Mouse (Mus musculus): ENCODE data around the gene Rffl.
"Not testable (repeated sequence)": the region's sequence is repeated elsewhere in the genome, so short reads cannot be mapped to it uniquely, and the experiment has no call there.

Gene Rffl

DNA sequence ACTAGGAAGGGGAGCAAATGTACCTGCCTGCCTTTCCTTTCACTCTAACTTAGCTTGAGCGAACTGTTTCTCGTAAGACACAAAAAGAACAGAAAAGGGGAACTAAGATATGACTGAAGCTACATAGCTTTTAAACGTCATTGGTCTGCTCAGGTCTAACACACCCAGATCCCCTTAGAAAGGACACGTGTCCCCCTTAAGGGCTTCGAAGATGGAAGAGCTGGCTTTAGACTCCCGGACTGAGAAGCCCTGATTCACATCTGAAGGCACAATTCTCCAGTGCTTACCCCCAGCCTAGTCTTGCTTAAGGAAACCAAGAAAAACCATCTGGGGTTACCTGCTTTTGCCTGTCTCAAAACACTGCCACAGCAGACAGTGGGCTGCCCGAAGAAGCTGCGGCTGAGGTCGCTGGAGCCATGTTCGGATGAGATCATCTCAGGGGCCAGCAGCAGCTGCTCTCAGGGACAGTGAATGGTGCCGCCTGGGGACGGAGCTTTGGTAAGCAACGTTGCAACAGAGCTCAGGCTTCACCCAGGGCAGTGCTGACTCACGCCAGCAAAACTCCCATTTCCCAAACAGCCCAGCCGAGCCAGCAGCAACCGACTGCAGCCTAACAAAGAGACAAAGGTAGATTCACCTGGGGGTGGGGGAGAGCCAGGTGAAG is 25.5 kb downstream of the Rffl start:
- peak; percentile 38 for DNase-seq (ENCODE audit: low spot score)

- no peak for DNase-seq (ENCODE audit: low spot score)
These were observed 26.1 kb downstream of the Rffl start for GRCm38 (mm10) chr11:82844771-82845414.

DNA sequence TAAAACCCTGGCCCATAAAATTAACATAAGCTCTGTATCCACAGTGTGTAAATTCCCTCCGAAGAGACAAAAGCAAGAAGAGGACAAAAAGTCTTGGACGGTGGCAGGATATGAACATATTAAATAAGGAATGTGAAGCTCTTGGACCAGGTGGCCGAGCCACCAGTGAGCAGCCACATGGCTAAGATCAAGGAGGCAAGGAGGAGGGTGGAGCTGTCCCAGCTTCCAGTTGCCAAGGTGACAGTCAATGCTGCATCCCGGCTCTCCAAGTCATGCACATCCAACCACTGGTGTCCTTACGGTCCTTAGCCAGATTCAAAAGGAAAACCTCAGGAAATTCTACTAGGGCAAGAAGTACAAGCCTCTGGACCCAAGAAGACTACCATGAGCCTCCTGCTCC is 32.5 kb downstream of the Rffl start:
- no peak for DNase-seq (ENCODE audit: low spot score)

DNA sequence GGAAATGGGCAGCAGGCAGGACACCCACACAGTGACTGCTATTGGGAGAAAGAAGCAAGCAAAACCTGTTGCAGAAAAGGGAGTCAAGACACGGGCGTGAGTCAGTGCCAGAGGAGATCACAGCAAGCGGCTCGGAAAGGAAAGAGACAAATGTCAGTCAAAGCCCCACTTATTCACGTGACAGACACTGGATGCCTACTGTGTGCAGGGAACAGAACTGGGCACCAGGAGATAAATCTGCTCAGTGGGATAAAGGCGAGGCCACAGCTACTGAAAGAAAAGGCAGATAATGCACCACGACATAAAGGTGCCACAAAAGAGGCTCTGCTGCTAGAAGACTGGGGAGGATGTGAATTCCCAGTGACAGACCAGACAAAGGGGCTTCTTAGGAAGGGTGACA is 33.2 kb downstream of the Rffl start:
- DNase-seq (ENCODE audit: low spot score): no peak

- DNase-seq (ENCODE audit: low spot score): no peak
These were observed 33.8 kb downstream of the Rffl start for GRCm38 (mm10) chr11:82837192-82837591.

GRCm38 (mm10) chr11:82835616-82836432 is 35.2 kb downstream of the Rffl start:
- no peak for DNase-seq (ENCODE audit: low spot score)

- DNase-seq (ENCODE audit: low spot score): not testable (repeated sequence)
These were observed 36.7 kb downstream of the Rffl start for GRCm38 (mm10) chr11:82834359-82834758.

DNA sequence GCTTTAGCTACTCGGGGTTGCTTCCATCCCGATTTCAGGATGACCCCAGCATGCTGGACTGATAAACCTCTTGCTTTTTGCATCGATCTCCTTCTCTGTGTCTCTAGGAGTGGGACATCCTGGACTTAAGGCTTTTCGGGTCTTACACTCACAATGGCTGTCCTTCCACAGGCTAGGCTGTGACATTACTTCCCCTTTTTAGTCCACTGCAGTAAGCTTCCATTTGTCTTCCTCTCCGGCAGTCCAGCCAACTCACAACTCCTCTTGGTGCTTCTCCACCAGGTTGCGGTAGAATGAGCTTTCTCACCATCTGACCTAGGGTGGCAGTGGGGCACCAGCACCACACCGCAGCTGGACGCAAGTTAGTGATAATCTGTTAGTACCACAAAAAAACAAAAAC is 37.1 kb downstream of the Rffl start:
- DNase-seq (ENCODE audit: low spot score): no peak

DNA sequence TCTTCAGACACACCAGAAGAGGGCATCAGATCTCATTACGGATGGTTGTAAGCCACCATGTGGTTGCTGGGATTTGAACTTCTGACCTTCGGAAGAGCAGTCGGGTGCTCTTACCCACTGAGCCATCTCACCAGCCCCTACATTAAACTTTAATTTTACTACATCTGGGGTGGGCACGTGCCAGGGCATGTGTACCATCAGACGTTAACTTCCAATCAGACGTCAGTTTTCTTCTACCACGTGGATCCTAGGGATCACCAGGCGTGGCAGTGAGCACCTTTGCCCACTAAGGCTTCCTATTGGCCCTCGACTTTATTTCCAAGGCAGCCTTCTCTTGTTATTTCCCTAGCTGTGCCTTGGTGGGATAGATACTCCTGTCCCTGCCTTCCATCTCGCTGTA is 38.6 kb downstream of the Rffl start:
- DNase-seq (ENCODE audit: low spot score): not testable (repeated sequence)

- no peak for DNase-seq (ENCODE audit: low spot score)
These were observed 39.8 kb downstream of the Rffl start for GRCm38 (mm10) chr11:82831008-82831893.

DNA sequence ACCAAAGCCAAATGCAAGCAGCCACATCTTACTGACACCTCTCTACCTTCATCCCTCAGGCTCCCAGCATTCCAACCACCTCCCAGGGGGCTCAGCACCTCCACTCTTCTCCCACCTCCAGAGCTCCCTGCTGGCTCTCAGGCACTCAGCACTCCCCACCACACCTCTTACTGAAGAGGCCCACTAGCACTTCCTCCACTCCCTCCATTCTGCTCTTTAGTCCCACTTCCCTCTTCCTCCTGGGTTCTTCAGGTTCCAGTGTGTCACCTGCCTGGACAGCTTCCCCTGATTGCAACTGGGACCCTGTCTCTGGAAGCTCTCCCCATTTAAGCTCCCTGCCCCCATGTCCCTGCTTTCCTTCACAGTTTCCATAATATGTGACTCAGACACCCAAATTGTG is 44.2 kb downstream of the Rffl start:
- no peak for DNase-seq (ENCODE audit: low spot score)

DNA sequence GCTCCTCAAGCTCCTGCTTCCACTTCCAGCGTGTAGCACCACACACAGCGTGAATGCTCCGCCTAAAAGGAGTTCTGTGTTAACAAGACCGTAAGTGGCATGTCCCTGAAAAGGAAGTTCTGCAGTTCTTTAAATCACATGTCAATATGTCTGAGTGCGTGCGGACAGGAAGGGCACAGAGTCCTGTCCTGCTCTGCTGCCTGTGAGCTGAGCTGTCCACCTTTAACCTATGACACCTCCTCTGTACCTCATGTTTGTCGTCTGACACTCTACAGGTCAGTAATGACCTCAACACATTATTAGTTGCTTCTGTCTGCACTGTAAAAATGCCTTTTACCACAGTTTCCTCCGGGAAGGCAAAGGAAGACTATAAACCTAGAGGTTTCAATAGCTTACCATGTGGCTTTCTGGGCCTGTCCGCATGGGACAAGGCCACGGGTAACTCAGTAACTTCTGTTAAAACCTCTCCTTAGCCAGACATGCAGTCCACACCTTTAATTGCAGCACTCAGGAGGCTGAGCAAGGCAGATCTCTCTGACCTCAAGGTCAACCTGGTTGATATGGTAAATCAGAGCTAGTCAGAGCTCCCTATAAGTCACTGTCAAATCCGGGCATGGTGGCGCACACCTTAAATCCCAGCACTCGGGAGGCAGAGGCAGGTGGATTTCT is 50.1 kb downstream of the Rffl start:
- no peak for DNase-seq (ENCODE audit: low spot score)

DNA sequence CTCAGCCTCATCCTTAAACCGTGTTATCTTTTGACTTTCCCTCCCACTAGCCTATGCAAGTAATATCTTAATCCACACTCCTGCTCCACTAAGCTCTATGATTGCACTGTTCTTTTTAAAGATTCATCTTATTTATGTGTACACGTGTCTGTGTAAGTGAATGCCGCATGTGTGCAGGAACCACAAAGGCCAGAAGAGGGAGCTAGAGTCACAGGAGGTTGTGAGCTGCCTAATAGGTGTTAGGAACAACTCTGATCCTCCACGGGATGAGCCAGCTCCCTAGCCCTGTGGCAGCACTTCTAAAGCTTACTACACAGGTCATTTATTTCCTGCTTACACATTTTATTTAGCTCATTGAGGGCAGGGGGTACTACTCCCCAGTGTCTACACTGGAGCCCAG is 51.7 kb downstream of the Rffl start:
- DNase-seq (ENCODE audit: low spot score): peak; percentile 12

- no peak for DNase-seq (ENCODE audit: low spot score)
These were observed 62.5 kb downstream of the Rffl start for GRCm38 (mm10) chr11:82808485-82808884.

DNA sequence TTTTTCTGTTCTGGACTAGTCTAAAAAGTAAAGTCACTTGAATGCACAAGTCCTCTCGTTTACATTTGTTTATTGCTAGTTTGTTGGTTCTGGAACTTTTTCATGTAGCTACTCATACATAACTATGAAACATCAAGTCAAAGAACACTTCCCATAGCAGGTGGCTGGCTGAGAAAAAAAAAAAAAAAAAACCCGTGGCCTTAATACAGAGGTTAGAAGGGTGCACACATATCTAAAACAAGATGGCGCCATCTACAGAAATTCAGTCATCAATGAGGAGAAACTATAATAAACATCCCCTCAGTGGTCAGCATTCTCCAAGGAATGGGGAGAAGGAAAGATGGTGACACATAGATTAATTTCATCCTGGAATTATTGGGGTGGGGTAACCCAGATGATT is 63.6 kb downstream of the Rffl start:
- no peak for DNase-seq (ENCODE audit: low spot score)

- no peak for DNase-seq (ENCODE audit: low spot score)
These were observed 64.4 kb downstream of the Rffl start for GRCm38 (mm10) chr11:82806656-82807055.

DNA sequence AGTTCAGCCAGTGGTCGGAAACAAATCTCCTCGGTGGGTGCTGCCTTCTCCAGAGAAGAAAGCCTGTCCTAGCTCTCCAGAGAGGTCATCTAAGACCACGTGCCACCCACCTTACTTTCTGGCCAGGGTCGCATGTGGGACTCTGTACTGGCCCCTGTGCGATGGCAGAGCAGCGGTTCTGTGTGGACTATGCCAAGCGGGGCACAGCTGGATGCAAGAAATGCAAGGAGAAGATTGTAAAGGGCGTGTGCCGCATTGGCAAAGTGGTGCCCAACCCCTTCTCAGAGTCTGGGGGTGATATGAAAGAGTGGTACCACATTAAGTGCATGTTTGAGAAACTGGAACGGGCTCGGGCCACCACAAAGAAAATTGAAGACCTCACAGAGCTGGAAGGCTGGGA is 87.6 kb downstream of the Rffl start:
- no peak for DNase-seq (ENCODE audit: low spot score)

DNA sequence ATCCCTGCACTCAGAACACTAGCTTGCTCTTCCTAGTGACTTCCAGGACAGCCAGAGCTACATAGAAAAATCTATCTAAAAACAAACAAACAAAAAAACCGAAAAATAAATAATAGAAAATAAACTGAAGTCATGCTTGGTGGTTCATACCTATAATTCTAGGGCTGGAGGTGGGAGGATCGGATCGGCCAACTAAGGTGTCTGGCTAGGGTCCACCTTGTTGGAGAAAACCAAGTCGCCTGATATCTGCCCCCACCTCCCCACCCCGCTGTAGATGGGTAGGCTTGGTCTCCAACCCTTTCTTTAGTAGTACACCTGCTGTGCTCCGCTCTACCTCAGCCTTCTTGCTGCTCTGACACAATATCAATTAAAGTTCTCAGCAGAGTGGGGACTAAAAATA is 88.8 kb downstream of the Rffl start:
- DNase-seq (ENCODE audit: low spot score): no peak

DNA sequence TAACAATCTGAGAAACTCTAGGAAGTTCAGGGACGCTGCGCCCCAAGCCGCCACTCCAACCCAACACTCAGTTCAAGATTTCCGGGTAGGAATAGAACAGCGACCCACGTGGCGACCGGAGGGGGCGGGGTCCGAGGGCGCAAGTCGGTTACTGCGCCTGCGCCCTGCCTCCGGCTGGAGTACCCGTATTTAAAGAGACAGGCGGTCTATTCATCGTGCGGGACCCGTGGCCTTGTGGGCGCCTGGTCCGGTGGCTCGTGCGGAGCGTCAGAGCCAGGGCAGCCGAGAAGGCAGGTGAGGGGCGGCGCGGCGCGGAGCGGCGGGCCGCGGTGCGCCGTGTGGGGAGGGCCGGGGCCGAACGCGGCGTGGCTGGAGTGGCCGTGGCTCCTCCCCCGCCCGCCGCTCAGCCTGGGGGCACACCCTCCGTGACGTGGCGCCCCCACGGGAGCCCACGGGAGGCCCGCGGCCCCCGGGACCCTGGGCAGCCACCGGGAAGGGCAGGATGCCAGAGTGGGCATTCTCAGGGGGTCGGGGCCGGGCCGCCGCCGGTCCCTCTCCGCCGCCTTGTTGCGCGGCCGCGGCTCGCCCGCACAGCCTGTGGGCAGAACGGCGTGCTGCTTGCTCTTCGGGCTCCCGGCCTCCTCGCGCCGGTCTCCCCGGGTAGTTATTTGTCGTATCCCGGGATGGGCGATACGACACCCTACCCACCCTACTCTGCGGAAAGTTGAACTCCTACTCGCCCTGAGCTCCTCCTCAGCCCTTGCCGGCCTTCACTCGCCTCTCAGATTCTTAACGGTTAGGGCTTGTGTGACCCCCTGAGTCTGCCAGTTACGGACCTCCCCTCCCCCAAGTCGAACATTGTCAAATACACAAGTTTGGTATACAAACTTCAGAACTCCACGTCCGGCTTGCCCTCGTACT is 89.8 kb downstream of the Rffl start, which contains the start of gene Lig3:
Gene Lig3, plus strand, starts transcription at position 126 of the 921 bp plus-strand sequence.
- peak; percentile 93 for DNase-seq (ENCODE audit: low spot score)

DNA sequence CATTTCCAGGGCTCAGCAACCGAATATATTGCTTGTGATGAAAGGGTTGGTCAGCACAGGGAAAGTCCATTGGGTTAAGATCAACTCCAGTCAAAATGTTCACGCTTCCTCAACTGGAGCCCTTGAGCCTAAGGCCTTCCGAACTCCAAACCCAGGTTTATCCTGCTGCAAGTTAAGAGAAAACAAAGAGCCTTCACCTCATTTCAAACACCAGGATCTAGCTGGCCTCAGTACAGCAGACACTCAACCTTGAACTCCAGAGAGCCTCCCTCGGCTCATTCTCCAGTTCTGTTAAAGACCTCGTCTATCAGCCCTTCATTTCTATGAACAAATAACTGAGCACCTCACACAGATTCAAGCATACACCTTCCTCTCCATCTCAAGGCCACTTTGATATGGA is 90.9 kb downstream of the Rffl start:
- DNase-seq (ENCODE audit: low spot score): no peak
